Mouse (Mus musculus): ENCODE measurements at regions not wholly inside any gene's neighbourhood (a gene's known extent, or its start where the extent isn't known, plus 50 kb on each side); places are given as distances from the start of the nearest gene placed in this dataset.

DNA sequence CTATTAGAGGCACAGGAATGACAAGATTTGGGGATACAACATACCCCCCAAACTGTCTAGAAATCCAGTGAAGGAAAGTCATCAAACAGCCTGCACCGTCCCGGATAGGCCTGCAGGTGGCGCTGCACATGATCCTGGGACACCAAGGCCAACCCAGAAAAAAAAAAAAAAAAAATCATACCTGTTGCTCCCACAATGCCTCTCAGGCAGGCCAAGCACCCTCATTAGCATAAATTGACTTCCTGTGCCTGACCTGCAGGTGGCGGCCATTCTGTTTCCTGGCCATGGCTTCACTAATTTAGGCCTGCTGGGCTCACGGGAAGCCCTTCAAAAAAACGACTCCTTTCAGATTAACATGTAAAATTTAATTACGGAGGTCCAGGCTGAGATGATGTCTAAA is 184.8 kb upstream of the Sdk2 start:
- no peaks in the 10 kb centered on the region; the same call in 1 of the 2 replicates for H3K4me1 ChIP-seq (ENCODE audit: control insufficient read depth, low read depth, low read length)
- no peak overlapping the region for H3K27ac ChIP-seq (ENCODE audit: low read length)
- no peak overlapping the region for H3K4me2 ChIP-seq (ENCODE audit: low read depth, low read length)
- no peaks in the 10 kb centered on the region for H3K36me3 ChIP-seq (ENCODE audit: control insufficient read depth, insufficient read depth)
- no peak overlapping the region for H3K9ac ChIP-seq (ENCODE audit: low read depth, low read length)
- no peak overlapping the region for H3K4me3 ChIP-seq (ENCODE audit: low read depth, low read length)
- WGBS (ENCODE audit: insufficient replicate concordance): 67% methylated on average over 7 of the region's 7 CpGs
- H3K27me3 ChIP-seq (ENCODE audit: control insufficient read depth, insufficient read depth, low read depth, low read length): no peaks in the 10 kb centered on the region
- ATAC-seq (ENCODE audit: low read depth): no peak
- H3K9me3 ChIP-seq (replicated peaks; ENCODE audit: control insufficient read depth, low read length): no peaks in the 10 kb centered on the region

DNA sequence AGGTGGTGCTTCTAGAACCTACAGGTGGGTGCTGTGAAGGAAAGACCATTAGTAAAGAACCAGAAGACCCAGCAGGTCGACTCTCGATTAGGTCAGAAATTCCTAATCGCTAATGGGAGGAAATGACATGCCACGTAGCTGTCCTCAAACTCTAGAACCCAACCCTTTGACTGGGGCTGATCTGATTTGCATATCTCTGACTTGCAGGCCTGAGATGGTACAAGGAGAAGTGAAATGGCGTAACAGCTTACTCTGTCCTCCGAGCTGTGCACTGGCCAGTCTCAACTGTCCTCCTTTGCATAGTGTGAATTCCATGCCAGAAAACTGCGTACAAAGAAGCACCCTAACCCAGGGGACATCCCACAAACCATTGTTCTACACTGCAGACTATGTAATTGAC is 182.4 kb upstream of the Sdk2 start:
- H3K4me3 ChIP-seq (ENCODE audit: low read depth, low read length): no peak overlapping the region
- H3K4me2 ChIP-seq (ENCODE audit: low read depth, low read length): no peak overlapping the region
- peak; percentile 30; the same call in 1 of the 2 replicates for ATAC-seq (ENCODE audit: low read depth)
- H3K27ac ChIP-seq (ENCODE audit: low read length): no peak overlapping the region
- no peaks in the 10 kb centered on the region for H3K27me3 ChIP-seq (ENCODE audit: control insufficient read depth, insufficient read depth, low read depth, low read length)
- H3K9me3 ChIP-seq (replicated peaks; ENCODE audit: control insufficient read depth, low read length): no peaks in the 10 kb centered on the region
- no peaks in the 10 kb centered on the region; the same call in 1 of the 2 replicates for H3K4me1 ChIP-seq (ENCODE audit: control insufficient read depth, low read depth, low read length)
- WGBS (ENCODE audit: insufficient replicate concordance): 15% methylated on average over 7 of the region's 7 CpGs
- no peak overlapping the region for H3K9ac ChIP-seq (ENCODE audit: low read depth, low read length)
- H3K36me3 ChIP-seq (ENCODE audit: control insufficient read depth, insufficient read depth): no peaks in the 10 kb centered on the region

DNA sequence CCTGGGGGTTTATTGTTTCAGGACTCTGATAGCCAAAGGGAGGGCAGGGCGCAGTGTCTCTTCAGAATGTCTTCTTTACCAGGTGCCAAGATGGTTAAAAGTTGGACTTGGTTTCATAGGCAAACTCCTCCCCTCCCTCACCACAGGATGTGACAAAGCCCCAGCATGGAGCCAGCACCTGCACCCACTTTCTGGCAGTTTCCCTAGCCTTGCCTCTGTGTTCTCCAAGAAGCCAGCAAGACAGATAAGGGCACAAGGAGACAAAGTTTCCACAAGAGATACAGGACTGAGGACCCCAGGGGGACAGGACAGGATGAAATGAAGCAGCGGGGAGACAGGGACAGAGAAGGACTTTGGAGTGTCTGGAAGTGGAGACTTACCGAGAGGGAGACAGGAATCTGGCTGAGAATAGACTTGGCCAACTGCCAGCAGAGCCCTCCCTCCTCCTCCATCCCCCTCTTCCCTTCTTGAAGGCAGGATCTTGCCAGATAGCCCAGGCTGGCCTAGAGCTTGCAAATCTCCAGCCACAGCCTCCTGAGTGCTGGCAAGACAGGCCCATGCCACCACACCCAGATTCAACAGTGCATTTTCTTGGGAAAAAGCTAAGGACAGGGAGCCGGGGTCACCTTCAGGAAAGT is 181.5 kb upstream of the Sdk2 start:
- Histone ChIP-seq H3K9ac (ENCODE audit: low read depth, low read length) (no peak overlapping the region), H3K36me3 (ENCODE audit: control insufficient read depth, insufficient read depth) (no peaks in the 10 kb centered on the region), H3K4me2 (ENCODE audit: low read depth, low read length) (no peak overlapping the region), H3K4me1 (ENCODE audit: control insufficient read depth, low read depth, low read length) (no peaks in the 10 kb centered on the region; the same call in 1 of the 2 replicates), H3K27ac (ENCODE audit: low read length) (no peak overlapping the region), H3K9me3 (replicated peaks; ENCODE audit: control insufficient read depth, low read length) (no peaks in the 10 kb centered on the region), H3K4me3 (ENCODE audit: low read depth, low read length) (no peak overlapping the region), H3K27me3 (ENCODE audit: control insufficient read depth, insufficient read depth, low read depth, low read length) (no peaks in the 10 kb centered on the region)
- 48% methylated on average over 4 of the region's 4 CpGs for WGBS (ENCODE audit: insufficient replicate concordance)
- no peak for ATAC-seq (ENCODE audit: low read depth)

DNA sequence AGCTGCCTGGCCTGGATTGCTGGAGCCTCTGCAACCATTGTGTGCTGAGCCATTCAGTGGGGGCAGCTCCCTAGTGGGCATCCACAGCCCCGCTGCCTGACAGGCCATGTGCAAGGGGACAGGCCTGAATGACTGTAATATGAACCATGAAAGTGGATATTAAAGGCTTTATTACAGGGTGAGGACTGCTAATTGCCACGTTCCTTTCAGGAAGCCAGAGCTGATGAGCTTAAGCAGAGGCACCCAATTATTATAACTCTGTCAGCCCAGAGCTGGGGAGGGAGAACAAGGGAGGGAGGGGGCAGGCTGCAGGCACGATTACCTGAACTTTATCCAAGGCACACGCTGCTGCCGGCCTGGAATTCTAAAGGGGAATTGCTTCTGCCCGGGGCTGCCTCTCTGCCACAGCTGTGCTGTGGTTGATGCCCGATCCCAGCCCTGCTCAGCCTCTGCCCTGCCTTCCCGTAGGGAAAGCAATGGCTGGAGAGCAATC is 172.5 kb upstream of the Sdk2 start:
- H3K4me3 ChIP-seq (ENCODE audit: low read depth, low read length): no peak overlapping the region
- no peaks in the 10 kb centered on the region for H3K36me3 ChIP-seq (ENCODE audit: control insufficient read depth, insufficient read depth)
- no peak for ATAC-seq (ENCODE audit: low read depth)
- H3K4me1 ChIP-seq (ENCODE audit: control insufficient read depth, low read depth, low read length): no peaks in the 10 kb centered on the region
- H3K27ac ChIP-seq (ENCODE audit: low read length): no peak overlapping the region
- no peaks in the 10 kb centered on the region for H3K9me3 ChIP-seq (replicated peaks; ENCODE audit: control insufficient read depth, low read length)
- H3K9ac ChIP-seq (ENCODE audit: low read depth, low read length): no peak overlapping the region
- H3K27me3 ChIP-seq (ENCODE audit: control insufficient read depth, insufficient read depth, low read depth, low read length): no peaks in the 10 kb centered on the region
- WGBS (ENCODE audit: insufficient replicate concordance): 45% methylated on average over 8 of the region's 8 CpGs
- no peak overlapping the region for H3K4me2 ChIP-seq (ENCODE audit: low read depth, low read length)

DNA sequence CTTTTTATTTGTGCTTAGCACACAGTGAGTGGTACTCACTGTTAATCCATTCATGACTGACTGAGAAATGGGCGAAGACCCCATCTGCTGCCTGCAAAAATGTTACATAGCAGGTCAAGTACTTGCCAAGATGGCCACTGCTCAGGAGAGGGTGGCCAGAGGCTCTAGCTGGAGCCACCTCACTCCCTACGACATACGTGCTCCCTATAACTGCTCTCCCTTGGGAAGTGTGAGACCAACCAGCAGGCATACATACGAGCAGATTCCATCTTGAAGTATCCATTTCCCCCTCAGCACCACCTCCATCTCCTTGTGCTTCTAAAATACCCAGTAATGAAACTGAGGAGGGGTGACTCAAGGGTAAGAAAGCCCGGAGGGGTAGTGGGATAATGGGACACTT is 172.0 kb upstream of the Sdk2 start:
- WGBS (ENCODE audit: insufficient replicate concordance): 56% methylated on average over 5 of the region's 5 CpGs
- Histone ChIP-seq H3K4me1 (ENCODE audit: control insufficient read depth, low read depth, low read length) (no peaks in the 10 kb centered on the region), H3K9me3 (replicated peaks; ENCODE audit: control insufficient read depth, low read length) (no peaks in the 10 kb centered on the region), H3K4me2 (ENCODE audit: low read depth, low read length) (no peak overlapping the region), H3K27me3 (ENCODE audit: control insufficient read depth, insufficient read depth, low read depth, low read length) (no peaks in the 10 kb centered on the region), H3K9ac (ENCODE audit: low read depth, low read length) (no peak overlapping the region), H3K27ac (ENCODE audit: low read length) (no peak overlapping the region), H3K4me3 (ENCODE audit: low read depth, low read length) (no peak overlapping the region), H3K36me3 (ENCODE audit: control insufficient read depth, insufficient read depth) (no peaks in the 10 kb centered on the region)
- ATAC-seq (ENCODE audit: low read depth): no peak

DNA sequence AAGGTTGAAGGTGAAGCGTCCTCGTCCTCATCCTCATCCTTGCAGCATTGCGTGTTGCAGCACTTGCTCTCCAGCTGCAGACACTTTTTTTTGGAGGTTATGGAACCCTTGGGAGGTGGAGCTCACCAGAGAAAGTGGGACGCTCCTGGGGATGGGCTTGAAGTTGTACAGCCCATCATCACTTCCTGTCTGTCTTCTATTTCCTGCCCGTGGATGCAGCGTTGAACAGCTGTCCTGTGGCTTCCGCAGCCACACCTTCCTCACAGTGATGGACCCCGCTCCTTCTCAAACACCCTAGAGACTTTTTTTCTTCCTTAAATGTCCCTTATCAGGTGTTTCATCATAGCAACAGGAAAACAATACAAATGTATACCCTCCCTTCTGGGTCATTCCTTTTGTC is 171.5 kb upstream of the Sdk2 start:
- no peak for ATAC-seq (ENCODE audit: low read depth)
- H3K4me2 ChIP-seq (ENCODE audit: low read depth, low read length): no peak overlapping the region
- no peaks in the 10 kb centered on the region for H3K9me3 ChIP-seq (replicated peaks; ENCODE audit: control insufficient read depth, low read length)
- H3K36me3 ChIP-seq (ENCODE audit: control insufficient read depth, insufficient read depth): no peaks in the 10 kb centered on the region
- H3K27ac ChIP-seq (ENCODE audit: low read length): no peak overlapping the region
- H3K4me3 ChIP-seq (ENCODE audit: low read depth, low read length): no peak overlapping the region
- no peaks in the 10 kb centered on the region for H3K27me3 ChIP-seq (ENCODE audit: control insufficient read depth, insufficient read depth, low read depth, low read length)
- no peaks in the 10 kb centered on the region for H3K4me1 ChIP-seq (ENCODE audit: control insufficient read depth, low read depth, low read length)
- H3K9ac ChIP-seq (ENCODE audit: low read depth, low read length): no peak overlapping the region
- WGBS (ENCODE audit: insufficient replicate concordance): 24% methylated on average over 8 of the region's 8 CpGs

DNA sequence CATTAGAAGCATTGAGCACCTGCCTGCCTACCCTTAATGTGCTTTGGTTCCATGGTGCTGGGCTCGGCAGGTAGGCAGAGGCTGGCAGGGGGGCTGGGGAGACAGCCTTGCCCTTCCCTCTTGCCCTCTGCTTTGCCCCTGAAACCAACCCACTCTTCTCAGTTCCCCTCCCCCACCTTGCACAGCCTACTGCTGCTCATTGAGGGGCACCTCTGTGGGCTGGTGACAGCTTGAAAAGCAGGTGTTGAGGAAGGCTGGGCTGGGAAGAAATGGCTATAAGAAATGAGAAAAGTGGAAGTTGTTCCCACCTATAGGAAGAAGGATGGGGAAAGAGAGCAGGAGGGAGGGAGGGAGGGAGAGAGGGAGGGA is 167.7 kb upstream of the Sdk2 start:
- H3K4me2 ChIP-seq (ENCODE audit: low read depth, low read length): no peak overlapping the region
- WGBS (ENCODE audit: insufficient replicate concordance): 67% methylated on average over 1 of the region's 1 CpGs
- no peaks in the 10 kb centered on the region for H3K9me3 ChIP-seq (replicated peaks; ENCODE audit: control insufficient read depth, low read length)
- H3K4me1 ChIP-seq (ENCODE audit: control insufficient read depth, low read depth, low read length): no peaks in the 10 kb centered on the region
- ATAC-seq (ENCODE audit: low read depth): no peak
- no peak overlapping the region for H3K9ac ChIP-seq (ENCODE audit: low read depth, low read length)
- H3K4me3 ChIP-seq (ENCODE audit: low read depth, low read length): no peak overlapping the region
- H3K36me3 ChIP-seq (ENCODE audit: control insufficient read depth, insufficient read depth): no peaks in the 10 kb centered on the region
- H3K27me3 ChIP-seq (ENCODE audit: control insufficient read depth, insufficient read depth, low read depth, low read length): no peaks in the 10 kb centered on the region
- no peak overlapping the region for H3K27ac ChIP-seq (ENCODE audit: low read length)

DNA sequence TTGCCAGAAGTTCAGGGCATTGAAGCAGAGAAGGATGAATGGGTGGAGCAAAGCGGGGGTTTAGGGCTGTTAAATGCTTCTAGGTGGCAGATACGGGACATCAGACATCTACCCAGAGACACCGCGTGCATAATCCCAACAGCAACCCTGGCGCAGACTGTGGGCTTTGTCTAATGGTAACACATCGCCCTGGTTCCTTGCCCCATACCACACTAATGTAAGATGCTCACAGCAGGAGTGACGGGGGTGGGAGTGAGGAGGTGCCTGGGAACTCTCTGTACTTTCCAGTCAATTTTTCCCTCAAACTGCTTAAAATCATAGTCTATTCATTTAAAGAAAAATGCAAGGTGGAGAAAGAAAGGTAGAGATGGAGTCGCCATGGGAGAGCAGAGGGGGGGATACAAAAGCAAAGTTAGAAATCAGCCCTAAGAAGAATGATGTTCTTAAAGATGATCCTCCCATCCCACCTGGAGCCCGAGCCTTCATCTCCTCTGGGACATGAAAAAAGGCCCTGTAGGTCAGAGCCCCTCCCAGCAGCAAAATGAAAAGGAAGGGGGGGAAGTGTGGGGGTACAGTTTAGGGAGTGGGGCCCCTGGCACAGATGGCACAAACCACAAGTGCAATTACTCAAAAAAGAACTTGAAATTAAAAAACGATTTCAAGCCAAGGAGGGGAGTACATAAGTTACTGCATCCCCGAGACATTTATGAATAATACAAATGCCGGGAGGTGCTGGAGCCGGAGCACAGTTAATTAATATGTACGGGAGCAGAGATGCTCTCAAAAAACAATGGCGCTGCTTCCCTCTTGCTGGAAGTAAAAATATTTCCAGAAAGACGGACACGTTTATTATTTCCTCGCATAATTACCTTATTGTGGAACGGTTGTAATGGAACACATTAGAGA is 167.0 kb upstream of the Sdk2 start:
- no peaks in the 10 kb centered on the region for H3K27me3 ChIP-seq (ENCODE audit: control insufficient read depth, insufficient read depth, low read depth, low read length)
- H3K4me2 ChIP-seq (ENCODE audit: low read depth, low read length): no peak overlapping the region
- H3K9me3 ChIP-seq (replicated peaks; ENCODE audit: control insufficient read depth, low read length): no peaks in the 10 kb centered on the region
- ATAC-seq (ENCODE audit: low read depth): no peak
- H3K27ac ChIP-seq (ENCODE audit: low read length): no peak overlapping the region
- no peaks in the 10 kb centered on the region for H3K36me3 ChIP-seq (ENCODE audit: control insufficient read depth, insufficient read depth)
- no peak overlapping the region for H3K9ac ChIP-seq (ENCODE audit: low read depth, low read length)
- H3K4me3 ChIP-seq (ENCODE audit: low read depth, low read length): no peak overlapping the region
- H3K4me1 ChIP-seq (ENCODE audit: control insufficient read depth, low read depth, low read length): no peaks in the 10 kb centered on the region
- WGBS (ENCODE audit: insufficient replicate concordance): 67% methylated on average over 19 of the region's 19 CpGs

DNA sequence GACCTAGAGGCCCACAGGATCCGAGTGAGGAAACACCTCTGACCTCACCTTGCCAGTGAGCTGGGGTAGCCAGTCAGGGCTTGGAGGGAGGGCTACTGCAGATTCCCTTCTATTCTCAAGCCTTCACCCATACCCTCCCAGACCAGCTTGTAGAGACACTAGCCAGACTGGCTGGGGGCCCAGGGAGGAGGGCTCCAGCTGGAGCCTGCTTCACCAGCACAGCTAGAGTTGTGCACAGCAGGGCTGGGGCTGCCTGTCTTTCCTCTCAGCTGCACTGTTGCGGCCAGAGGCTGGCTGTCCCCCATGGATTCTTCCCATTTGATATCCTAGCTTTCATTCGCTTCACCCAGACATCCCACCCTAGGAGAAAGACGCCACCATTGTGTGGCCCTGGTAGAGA is 165.0 kb upstream of the Sdk2 start:
- Histone ChIP-seq H3K9ac (ENCODE audit: low read depth, low read length) (no peak overlapping the region), H3K27ac (ENCODE audit: low read length) (no peak overlapping the region), H3K36me3 (ENCODE audit: control insufficient read depth, insufficient read depth) (no peaks in the 10 kb centered on the region), H3K9me3 (replicated peaks; ENCODE audit: control insufficient read depth, low read length) (no peaks in the 10 kb centered on the region), H3K27me3 (ENCODE audit: control insufficient read depth, insufficient read depth, low read depth, low read length) (no peaks in the 10 kb centered on the region), H3K4me3 (ENCODE audit: low read depth, low read length) (no peak overlapping the region), H3K4me2 (ENCODE audit: low read depth, low read length) (no peak overlapping the region), H3K4me1 (ENCODE audit: control insufficient read depth, low read depth, low read length) (no peaks in the 10 kb centered on the region)
- WGBS (ENCODE audit: insufficient replicate concordance): 70% methylated on average over 4 of the region's 4 CpGs
- no peak for ATAC-seq (ENCODE audit: low read depth)

Measured in liver, embryonic 16.5 days (tissue).